Mouse (Mus musculus) heart, embryonic 13.5 days (tissue): ENCODE results near the gene Whrn. TPM values are rescaled to one million over a fixed set of nuclear protein-coding genes. Genes with fewer than 3 reads are reported as not detected.

ENCODE experiments used
- ATAC-seq: fragments of 200-750 bp; cut with Nextera tagmentation; 2 replicates; pipeline ENCODE4 v1.8.0; 2017; ENCODE audit warnings: moderate TSS enrichment; ENCODE audit not compliant: insufficient number of reproducible peaks, low FRiP score, low TSS enrichment; ENCODE audit errors: extremely low read depth
- H3K27ac ChIP-seq: fragments of 300-500 bp; sonication (generic); replicated peaks from 2 replicates; pipeline ENCODE4 v1.5.1; 2015; ENCODE audit warnings: moderate library complexity, mild to moderate bottlenecking, inconsistent platforms
- H3K27me3 ChIP-seq: fragments of 300-500 bp; sonication (generic); replicated peaks from 2 replicates; pipeline ENCODE4 v1.6.1; 2015; ENCODE audit warnings: mild to moderate bottlenecking, inconsistent platforms
- H3K36me3 ChIP-seq: fragments of 300-500 bp; sonication (generic); 2 replicates; pipeline ENCODE4 v1.6.1; 2015; ENCODE audit warnings: mild to moderate bottlenecking, inconsistent platforms
- H3K4me1 ChIP-seq: fragments of 300-500 bp; sonication (generic); 2 replicates; pipeline ENCODE4 v1.6.1; 2015; ENCODE audit warnings: inconsistent platforms
- H3K4me2 ChIP-seq: fragments of 300-500 bp; sonication (generic); 2 replicates; pipeline ENCODE4 v1.6.1; 2015; ENCODE audit warnings: inconsistent platforms, mild to moderate bottlenecking, moderate library complexity
- H3K4me3 ChIP-seq: fragments of 300-500 bp; sonication (generic); 2 replicates; pipeline ENCODE4 v1.5.1; 2015; ENCODE audit warnings: moderate library complexity, mild to moderate bottlenecking, inconsistent platforms
- H3K9ac ChIP-seq: fragments of 300-500 bp; sonication (generic); 2 replicates; pipeline ENCODE4 v1.6.1; 2015; ENCODE audit warnings: inconsistent platforms, mild to moderate bottlenecking, moderate library complexity
- H3K9me3 ChIP-seq: fragments of 300-500 bp; sonication (generic); 2 replicates; pipeline ENCODE4 v1.6.1; 2016; ENCODE audit warnings: inconsistent platforms
- WGBS: fragments of 180-500 bp; shearing (Covaris S2); methylation state at CpG from one replicate; pipeline ENCODE4 v1.1.7; 2015; ENCODE audit warnings: mixed read lengths; 5-methylcytosine and 5-hydroxymethylcytosine counted together
- polyA plus RNA-seq: library from polyadenylated mRNA; unstranded; fragments of >200 nt; fragmentation: Nextera tagmentation; extraction: Ambion mirVana; gene quantifications from 2 replicates; pipeline ENCODE4 v1.2.1, GENCODE M21; 2015

The Whrn gene
- polyA plus RNA-seq, 1 experiment from 2014 or later = 2.8 TPM

DNA sequence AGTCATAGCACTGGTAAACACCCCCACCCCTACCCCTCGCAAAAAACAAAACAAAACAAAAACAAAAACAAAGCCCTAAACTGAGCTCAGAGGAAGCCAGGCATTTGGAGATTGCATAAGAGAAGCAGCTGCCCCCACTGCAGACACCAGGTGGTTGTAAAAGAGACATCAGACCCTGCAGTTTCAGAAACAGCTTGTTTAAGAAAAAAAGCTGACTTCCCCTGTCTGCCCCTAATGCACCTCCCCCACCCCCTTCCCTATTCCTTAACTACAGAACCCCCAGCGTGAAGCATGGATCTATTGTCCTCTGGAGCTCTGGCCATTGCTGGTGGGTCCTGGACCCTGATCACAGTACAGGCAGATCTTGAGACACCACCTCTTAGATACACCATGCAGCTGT lies 21.4 kb downstream of the Whrn start:
- Histone ChIP-seq H3K4me1 (peaks cover 17% of the 10 kb centered on the region), H3K27me3 (no peaks in the 10 kb centered on the region), H3K4me3 (no peak overlapping the region), H3K36me3 (no peaks in the 10 kb centered on the region), H3K9me3 (no peaks in the 10 kb centered on the region), H3K4me2 (no peak overlapping the region), H3K27ac (no peak overlapping the region), H3K9ac (no peak overlapping the region)
- no peak for ATAC-seq
- 32% methylated on average over 2 of the region's 2 CpGs for WGBS

DNA sequence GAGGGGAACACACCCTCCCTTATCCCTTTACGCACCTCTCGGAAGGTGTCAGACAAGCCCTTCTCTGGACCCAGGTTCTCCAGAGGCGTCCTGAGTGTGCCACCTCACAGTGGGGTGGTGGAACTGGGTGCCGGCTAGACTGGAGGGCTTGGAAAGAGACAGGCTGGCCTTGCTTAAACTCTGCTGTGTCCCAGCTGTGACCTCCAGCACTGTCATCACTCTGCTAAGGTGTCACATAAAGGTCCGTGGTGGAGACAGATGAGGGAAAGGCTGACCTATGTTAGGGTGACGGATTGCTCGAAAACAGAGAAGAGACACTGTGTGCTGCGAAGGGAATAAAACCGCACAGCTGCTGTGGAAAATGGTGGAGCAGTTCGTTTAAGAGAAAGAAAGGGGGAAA lies 28.5 kb downstream of the Whrn start:
- Histone ChIP-seq H3K36me3 (no peaks in the 10 kb centered on the region), H3K9ac (peak overlapping the region; percentile 37; the same call in 1 of the 2 replicates), H3K9me3 (peaks cover 5% of the 10 kb centered on the region; the same call in 1 of the 2 replicates), H3K27ac (no peak overlapping the region), H3K4me2 (peak overlapping the region; percentile 42), H3K4me3 (no peak overlapping the region), H3K4me1 (peaks cover 19% of the 10 kb centered on the region), H3K27me3 (no peaks in the 10 kb centered on the region)
- ATAC-seq = no peak
- 19% methylated on average over 9 of the region's 10 CpGs for WGBS

DNA sequence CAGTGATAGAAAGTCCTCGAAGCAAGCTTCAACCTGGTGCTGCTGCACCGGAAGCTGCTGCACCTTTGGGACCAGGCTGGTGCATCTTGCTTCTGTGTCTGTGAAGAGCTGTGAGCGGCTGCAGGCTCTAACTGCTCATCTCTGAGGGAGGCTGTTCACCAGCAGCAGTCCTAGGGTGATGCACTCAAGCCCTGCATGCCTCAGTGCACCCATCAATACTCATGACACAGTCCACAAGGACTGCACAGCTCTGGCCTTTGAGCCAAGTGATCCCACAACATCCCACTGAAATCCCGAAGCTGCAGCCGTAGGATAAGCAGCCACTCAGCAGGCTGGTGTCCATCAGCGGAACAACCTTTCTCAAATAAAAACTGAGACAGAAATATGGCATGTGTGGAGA lies 29.6 kb downstream of the Whrn start:
- WGBS = 72% methylated on average over 6 of the region's 6 CpGs
- Histone ChIP-seq H3K27ac (no peak overlapping the region), H3K4me2 (no peak overlapping the region), H3K27me3 (no peaks in the 10 kb centered on the region; the same call in 1 of the 2 replicates), H3K9me3 (peaks cover 5% of the 10 kb centered on the region; the same call in 1 of the 2 replicates), H3K4me3 (no peak overlapping the region), H3K4me1 (peaks cover 19% of the 10 kb centered on the region), H3K36me3 (no peaks in the 10 kb centered on the region), H3K9ac (no peak overlapping the region)
- ATAC-seq = no peak

DNA sequence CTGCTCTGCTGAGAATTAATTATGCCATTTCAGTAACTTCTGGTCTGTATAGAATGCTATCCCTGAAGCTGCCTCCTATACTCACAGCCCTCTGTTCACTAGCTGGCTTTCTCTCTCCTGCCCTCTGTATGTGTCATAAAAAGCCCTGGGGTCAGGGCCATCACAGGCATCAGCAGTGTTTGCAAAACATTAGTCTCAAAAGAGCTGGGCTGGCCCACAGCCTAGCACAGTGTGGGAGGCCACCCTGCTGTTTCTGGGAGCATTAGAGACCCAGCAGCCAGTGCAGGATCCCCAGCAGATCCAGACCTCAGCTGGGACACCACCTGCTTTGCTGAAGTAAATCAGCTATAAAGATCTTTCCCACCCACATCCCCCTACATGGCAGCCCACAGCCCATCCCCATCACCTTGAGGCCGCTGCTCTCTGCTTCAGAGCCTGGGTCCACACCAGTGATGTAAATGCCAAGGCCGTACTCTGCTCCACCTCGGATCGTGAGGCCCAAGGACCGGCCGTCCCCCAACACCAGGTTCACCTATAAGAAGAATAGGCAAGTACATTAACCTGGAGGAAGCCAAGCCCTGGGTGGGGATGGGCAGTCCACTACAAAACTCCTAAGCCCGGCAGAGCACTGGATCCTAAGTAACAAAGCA lies 34.8 kb downstream of the Whrn start:
- Histone ChIP-seq H3K9ac (no peak overlapping the region), H3K27me3 (no peaks in the 10 kb centered on the region; the same call in 1 of the 2 replicates), H3K9me3 (no peaks in the 10 kb centered on the region), H3K27ac (no peak overlapping the region), H3K4me1 (peaks cover 8% of the 10 kb centered on the region; the same call in 1 of the 2 replicates), H3K4me2 (no peak overlapping the region), H3K4me3 (no peak overlapping the region), H3K36me3 (no peaks in the 10 kb centered on the region)
- WGBS = 83% methylated on average over 7 of the region's 7 CpGs
- no peak for ATAC-seq

DNA sequence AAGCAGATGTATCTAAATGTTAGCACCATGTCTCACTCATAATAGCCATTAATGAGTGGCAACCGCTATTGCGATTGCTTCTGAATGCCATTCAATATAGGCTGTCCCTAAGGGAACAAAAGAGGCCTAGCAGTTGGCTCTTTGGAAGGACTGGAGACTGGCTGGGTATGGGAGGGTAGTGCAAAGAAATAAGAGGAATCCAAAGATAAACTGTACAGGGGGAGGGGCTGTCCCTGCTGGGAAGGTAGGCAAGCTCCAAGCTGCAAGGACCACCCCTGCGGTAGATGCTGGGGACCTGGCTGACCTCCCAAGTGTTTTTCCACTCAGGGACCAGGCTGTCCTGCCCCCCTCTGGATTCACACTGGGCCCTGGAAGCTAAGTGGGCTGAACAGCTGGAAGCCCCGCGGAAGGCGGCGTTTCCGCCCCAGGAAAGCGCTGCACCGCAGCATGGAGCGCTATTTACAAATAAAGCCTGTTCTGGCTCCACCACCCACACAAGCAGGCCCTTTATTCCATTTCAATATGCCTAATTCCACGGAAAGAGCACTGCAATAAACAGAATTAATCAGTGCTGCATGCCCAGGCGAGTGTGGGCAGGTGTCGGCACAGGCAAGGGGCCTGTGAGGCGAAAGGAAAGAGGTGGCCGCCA lies 36.5 kb downstream of the Whrn start:
- Histone ChIP-seq H3K4me1 (peaks cover 12% of the 10 kb centered on the region; the same call in 1 of the 2 replicates), H3K4me3 (no peak overlapping the region), H3K27me3 (no peaks in the 10 kb centered on the region; the same call in 1 of the 2 replicates), H3K27ac (no peak overlapping the region), H3K9ac (no peak overlapping the region), H3K4me2 (peak overlapping the region; percentile 11; the same call in 1 of the 2 replicates), H3K9me3 (no peaks in the 10 kb centered on the region), H3K36me3 (no peaks in the 10 kb centered on the region)
- 47% methylated on average over 16 of the region's 16 CpGs for WGBS
- no peak for ATAC-seq

DNA sequence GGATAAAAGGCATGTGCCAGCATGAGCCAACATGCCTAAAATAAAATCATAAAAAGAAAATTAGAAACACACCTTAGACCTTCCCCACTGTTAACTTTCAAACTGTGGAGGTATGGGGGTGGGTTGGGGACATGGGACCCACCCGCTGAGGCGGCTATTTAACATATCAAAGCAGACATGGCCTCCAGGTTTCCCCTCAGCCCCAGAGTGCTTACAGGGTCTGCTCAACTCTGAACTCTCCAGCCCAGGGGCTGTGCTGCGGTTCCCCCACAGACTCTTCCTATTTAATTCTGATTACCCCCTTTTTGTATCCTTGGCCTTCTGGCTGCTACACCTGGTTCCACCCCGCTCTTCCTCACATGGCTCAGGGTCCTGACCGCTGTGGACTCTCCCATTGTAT lies 39.2 kb downstream of the Whrn start:
- no peak overlapping the region for H3K27ac ChIP-seq

DNA sequence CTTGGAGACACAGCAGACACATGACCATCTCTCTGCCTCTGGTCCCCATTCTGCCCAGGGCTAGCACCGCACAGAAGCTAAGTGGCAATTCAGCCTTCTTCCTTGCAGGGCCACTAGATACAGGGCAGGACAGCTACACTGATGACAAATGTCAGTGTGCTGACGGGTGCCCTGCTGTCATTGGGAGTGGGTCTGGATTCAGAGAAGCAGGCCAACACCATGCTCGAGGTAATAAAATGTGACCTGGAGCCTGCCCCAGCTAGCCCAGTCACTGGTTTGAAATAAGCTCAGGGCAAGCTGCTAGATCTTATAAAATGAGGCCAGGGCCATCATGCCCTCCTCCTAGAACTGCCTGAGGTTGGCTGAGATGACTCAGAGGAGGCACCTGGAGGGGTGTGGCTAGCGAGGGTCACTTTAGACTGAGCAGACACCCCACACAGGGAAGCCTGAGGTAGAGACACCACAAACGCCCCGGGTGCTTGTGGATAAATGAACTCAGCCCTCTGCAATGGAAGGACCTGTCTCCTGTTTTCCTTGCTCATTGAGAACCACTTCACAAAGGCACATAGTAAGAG lies 41.8 kb downstream of the Whrn start:
- ATAC-seq = no peak
- no peak overlapping the region for H3K27ac ChIP-seq
- peaks cover 3% of the 10 kb centered on the region; the same call in 1 of the 2 replicates for H3K9me3 ChIP-seq
- H3K9ac ChIP-seq = no peak overlapping the region
- no peak overlapping the region for H3K4me3 ChIP-seq
- 68% methylated on average over 6 of the region's 6 CpGs for WGBS
- peaks cover 17% of the 10 kb centered on the region for H3K4me1 ChIP-seq
- no peak overlapping the region for H3K4me2 ChIP-seq
- H3K36me3 ChIP-seq = 0 out of 2 replicates have a peak, but pooled peaks cover 3% of the 10 kb centered on the region
- H3K27me3 ChIP-seq = no peaks in the 10 kb centered on the region

More for the DNA sequence above, 39.2 kb downstream of the Whrn start:
- no peak overlapping the region for H3K9ac ChIP-seq
- no peak for ATAC-seq
- H3K27me3 ChIP-seq = no peaks in the 10 kb centered on the region
- H3K4me2 ChIP-seq = no peak overlapping the region
- 67% methylated on average over 5 of the region's 5 CpGs for WGBS
- no peak overlapping the region for H3K4me3 ChIP-seq
- no peaks in the 10 kb centered on the region for H3K36me3 ChIP-seq
- H3K4me1 ChIP-seq = peaks cover 23% of the 10 kb centered on the region
- H3K9me3 ChIP-seq = no peaks in the 10 kb centered on the region

DNA sequence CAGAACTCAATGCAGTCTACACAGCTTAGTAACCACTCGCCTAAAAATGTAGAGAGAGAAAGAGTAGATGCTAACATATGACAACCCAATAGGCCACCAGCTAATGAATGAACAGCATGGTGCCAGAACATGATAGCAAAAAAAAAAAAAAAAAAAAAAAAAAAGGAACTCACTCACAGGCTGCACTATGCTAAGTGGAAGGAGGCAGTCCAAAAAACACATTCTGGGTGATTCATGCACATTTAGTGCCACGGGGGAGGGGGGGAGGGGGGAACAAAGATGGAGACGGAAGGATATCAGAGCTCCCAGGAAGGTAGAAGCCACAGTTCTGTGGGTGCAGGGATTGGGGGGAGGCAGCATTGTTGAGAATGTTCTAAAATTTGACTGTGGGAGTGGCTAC lies 43.2 kb downstream of the Whrn start:
- 0 out of 2 replicates have a peak, but pooled peaks cover 3% of the 10 kb centered on the region for H3K36me3 ChIP-seq
- H3K4me2 ChIP-seq = no peak overlapping the region
- 69% methylated on average over 3 of the region's 3 CpGs for WGBS
- no peak overlapping the region for H3K4me3 ChIP-seq
- no peak for ATAC-seq
- H3K27ac ChIP-seq = no peak overlapping the region
- H3K4me1 ChIP-seq = peaks cover 15% of the 10 kb centered on the region
- H3K27me3 ChIP-seq = no peaks in the 10 kb centered on the region
- H3K9ac ChIP-seq = no peak overlapping the region
- H3K9me3 ChIP-seq = peaks cover 3% of the 10 kb centered on the region; the same call in 1 of the 2 replicates

DNA sequence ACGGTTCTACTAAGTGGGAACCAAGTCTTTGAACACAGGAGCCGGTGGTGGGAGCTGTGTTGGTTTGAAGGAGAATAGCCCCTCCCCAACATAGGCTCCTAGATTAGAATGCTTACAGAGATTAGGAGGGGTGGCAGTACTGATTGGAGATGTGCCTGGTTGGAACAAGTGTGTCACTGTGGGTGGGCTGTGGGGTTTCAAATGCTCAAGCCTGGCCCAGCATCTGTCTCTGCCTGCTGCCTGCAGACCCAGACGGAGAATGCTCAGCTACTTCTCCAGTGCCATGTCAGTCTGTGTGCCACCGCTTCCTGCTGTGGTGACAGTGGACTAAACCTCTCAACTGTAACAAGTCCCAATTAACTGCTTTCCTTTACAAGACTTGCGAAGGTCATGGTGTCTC lies 45.2 kb downstream of the Whrn start:
- H3K36me3 ChIP-seq = peaks cover 3% of the 10 kb centered on the region; the same call in 1 of the 2 replicates
- 73% methylated on average over 5 of the region's 5 CpGs for WGBS
- no peak for ATAC-seq
- no peak overlapping the region for H3K4me2 ChIP-seq
- no peak overlapping the region for H3K4me3 ChIP-seq
- peaks cover 9% of the 10 kb centered on the region; the same call in 1 of the 2 replicates for H3K9me3 ChIP-seq
- H3K27ac ChIP-seq = no peak overlapping the region
- H3K4me1 ChIP-seq = peaks cover 13% of the 10 kb centered on the region
- no peak overlapping the region for H3K9ac ChIP-seq
- H3K27me3 ChIP-seq = no peaks in the 10 kb centered on the region

DNA sequence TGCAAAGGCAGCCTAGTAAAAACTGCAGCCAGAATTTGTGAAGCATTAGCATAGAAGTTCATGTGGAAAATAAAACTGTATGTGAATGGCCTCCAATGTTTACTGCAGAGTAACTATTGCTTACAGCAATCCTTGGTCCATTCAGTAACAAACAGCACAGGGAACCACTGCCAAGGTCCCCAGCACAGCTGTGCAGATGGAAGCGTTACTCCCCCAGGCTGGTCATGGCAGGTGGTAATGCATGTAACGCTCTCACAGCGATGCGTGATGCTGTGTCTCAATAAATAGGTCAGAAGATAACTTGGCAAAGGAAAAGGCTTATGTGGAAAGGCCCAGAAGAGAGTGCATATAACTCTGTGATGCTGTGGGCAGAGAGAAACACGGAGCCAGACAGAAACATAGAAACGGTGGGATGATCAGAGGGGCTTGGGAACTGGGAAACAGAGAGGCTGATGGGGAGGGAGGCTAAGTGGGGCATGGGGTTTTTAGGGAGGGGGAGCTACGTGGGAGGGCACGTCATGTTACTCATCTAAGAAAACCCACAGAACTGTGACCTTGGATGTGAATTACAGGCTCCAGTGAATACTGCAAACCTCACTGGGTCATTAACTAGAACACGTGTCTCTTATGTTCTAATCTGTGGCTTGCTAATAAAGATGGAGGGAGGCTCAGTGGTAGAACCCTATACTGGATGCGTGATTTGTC lies 51.3 kb downstream of the Whrn start:
- 78% methylated on average over 10 of the region's 10 CpGs for WGBS
- Histone ChIP-seq H3K4me1 (no peaks in the 10 kb centered on the region), H3K4me3 (no peak overlapping the region), H3K36me3 (peaks cover 3% of the 10 kb centered on the region; the same call in 1 of the 2 replicates), H3K9ac (no peak overlapping the region), H3K27me3 (no peaks in the 10 kb centered on the region; the same call in 1 of the 2 replicates), H3K4me2 (no peak overlapping the region), H3K27ac (no peak overlapping the region), H3K9me3 (peaks cover 13% of the 10 kb centered on the region; the same call in 1 of the 2 replicates)
- no peak for ATAC-seq

DNA sequence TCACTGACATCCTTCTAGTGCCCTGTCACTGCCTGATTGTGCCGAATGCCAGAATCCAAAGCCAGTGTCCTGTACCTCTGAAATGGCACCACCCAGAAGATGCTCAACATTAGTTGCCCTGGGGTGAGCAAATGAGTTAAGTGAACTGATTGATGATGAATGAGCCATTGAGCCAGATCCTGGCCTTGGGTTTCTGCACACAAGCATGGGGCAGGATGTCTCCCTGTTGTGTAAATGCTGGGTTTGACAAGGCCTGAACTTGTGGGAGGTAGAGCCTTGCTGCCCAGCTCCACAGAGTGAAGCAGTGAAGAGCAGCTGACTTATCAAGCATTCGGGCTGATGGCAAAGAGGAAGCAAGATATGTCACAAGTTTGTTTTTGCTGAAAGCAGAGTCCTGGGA lies 52.7 kb downstream of the Whrn start:
- WGBS = 66% methylated on average over 2 of the region's 2 CpGs
- Histone ChIP-seq H3K4me2 (no peak overlapping the region), H3K36me3 (no peaks in the 10 kb centered on the region; the same call in 1 of the 2 replicates), H3K4me1 (peaks cover 2% of the 10 kb centered on the region), H3K4me3 (no peak overlapping the region), H3K27me3 (no peaks in the 10 kb centered on the region; the same call in 1 of the 2 replicates), H3K9me3 (peaks cover 10% of the 10 kb centered on the region; the same call in 1 of the 2 replicates), H3K27ac (no peak overlapping the region), H3K9ac (no peak overlapping the region)
- no peak for ATAC-seq
